ENCODE assay signal across 11 mouse cellular contexts in genomic region chr2:130564983-130565382, GRCm38 (mm10). TPM values are rescaled to one million over a fixed set of nuclear protein-coding genes. Genes with fewer than 3 reads are reported as not detected.
DNase-seq lines count a peak whose midpoint lies in the region; ATAC-seq and TF ChIP-seq lines count a peak whose summit lies in the region.
"Had no signal": no experiment of that assay in that cellular context is flagged by ENCODE, and none has a peak within 500 bp of the region (broad histone marks: within the 10 kb centered on the region; RNA-seq: fewer than 3 reads in every experiment).

No protein-coding gene starts in this region.

- ATAC-seq in forebrain, embryonic 14.5 days = no peak
- no peak for ATAC-seq in limb, embryonic 14.5 days (ENCODE audit: low FRiP score, low read depth)
- no peak for ATAC-seq in stomach, embryonic 14.5 days (ENCODE audit: insufficient number of reproducible peaks, insufficient read depth, low FRiP score, low read depth)

- intact Hi-C loops in left cerebral cortex, adult 2 months (cut with DNase I) = no loop called here
- intact Hi-C loops in left cerebral cortex, postnatal 10 days (cut with DNase I) = loop anchor here (10.0 kb wide), 1 partner anchor 100 kb away; the partner anchor contains the start of genes Ddrgk1 and Itpa

- no peak overlapping the region for H3K9ac ChIP-seq in forebrain, embryonic 14.5 days (ENCODE audit: low read length)
- peak overlapping the region; percentile 86; the same call in 1 of the 2 replicates for H3K9ac ChIP-seq in limb, embryonic 14.5 days (ENCODE audit: low read depth, low read length, severe bottlenecking)
- H3K9ac ChIP-seq in stomach, embryonic 14.5 days (replicated peaks; ENCODE audit: low read depth, low read length) = peak overlapping the region; percentile 79; the same call in 1 of the 2 replicates

- no peak for DNase-seq in left cerebral cortex, adult 2 months (ENCODE audit: extremely low spot score in 1 of 2, low spot score in 2 of 2)
- DNase-seq in left cerebral cortex, postnatal 10 days (ENCODE audit: extremely low spot score in 1 of 2, low spot score in 2 of 2) = no peak
- no peak for DNase-seq in forebrain, embryonic 14.5 days (ENCODE audit: low spot score)
- DNase-seq in limb, embryonic 14.5 days (ENCODE audit: low spot score) = no peak
- DNase-seq in yolk sac, embryonic 10.5 days (ENCODE audit: low spot score) = no peak
- DNase-seq in adrenal gland, postnatal 14 days = no peak
- DNase-seq: embryo, embryonic 11 days; kidney, postnatal 36 days; thymus, adult 18-20 months had no signal

- no peak for TF ChIP-seq POLR2A in limb, embryonic 14.5 days (IDR thresholded peaks at IDR 0.05; ENCODE audit: borderline replicate concordance, extremely low read depth, insufficient read depth, insufficient read length)

- peak overlapping the region; percentile 83; the same call in 1 of the 2 replicates for H3K4me2 ChIP-seq in forebrain, embryonic 14.5 days (ENCODE audit: low read length)
- peak overlapping the region; percentile 55; the same call in 1 of the 2 replicates for H3K4me2 ChIP-seq in limb, embryonic 14.5 days (replicated peaks; ENCODE audit: low read depth, low read length, severe bottlenecking)
- peak overlapping the region; percentile 84; the same call in 1 of the 2 replicates for H3K4me2 ChIP-seq in stomach, embryonic 14.5 days (replicated peaks; ENCODE audit: low read depth, low read length)

- H3K27me3 ChIP-seq in forebrain, embryonic 14.5 days (replicated peaks; ENCODE audit: control insufficient read depth, insufficient read depth, low read length) = no peaks in the 10 kb centered on the region
- no peaks in the 10 kb centered on the region for H3K27me3 ChIP-seq in limb, embryonic 14.5 days (ENCODE audit: control insufficient read depth, insufficient read depth, low read length)
- no peaks in the 10 kb centered on the region for H3K27me3 ChIP-seq in stomach, embryonic 14.5 days (ENCODE audit: control insufficient read depth, insufficient read depth, low read length)

- no peak overlapping the region for H3K27ac ChIP-seq in left cerebral cortex, adult 2 months
- H3K27ac ChIP-seq in forebrain, embryonic 14.5 days (ENCODE audit: low read depth, low read length) = no peak overlapping the region
- H3K27ac ChIP-seq in limb, embryonic 14.5 days (replicated peaks; ENCODE audit: low read depth, low read length) = no peak overlapping the region
- H3K27ac ChIP-seq in stomach, embryonic 14.5 days (ENCODE audit: low read length) = no peak overlapping the region

- H3K4me3 ChIP-seq in left cerebral cortex, adult 2 months = peak overlapping the region; percentile 89
- no peak overlapping the region for H3K4me3 ChIP-seq in forebrain, embryonic 14.5 days (ENCODE audit: low read depth, low read length)
- H3K4me3 ChIP-seq in limb, embryonic 14.5 days (replicated peaks; ENCODE audit: low read length) = no peak overlapping the region
- H3K4me3 ChIP-seq in stomach, embryonic 14.5 days (ENCODE audit: low read depth, low read length) = no peak overlapping the region

- no peaks in the 10 kb centered on the region for H3K9me3 ChIP-seq in forebrain, embryonic 14.5 days (replicated peaks; ENCODE audit: control insufficient read depth, low read length)
- H3K9me3 ChIP-seq in limb, embryonic 14.5 days (ENCODE audit: control insufficient read depth, low read length) = no peaks in the 10 kb centered on the region
- no peaks in the 10 kb centered on the region for H3K9me3 ChIP-seq in stomach, embryonic 14.5 days (ENCODE audit: control insufficient read depth, low read depth, low read length)

- H3K36me3 ChIP-seq in forebrain, embryonic 14.5 days (ENCODE audit: control insufficient read depth, insufficient read depth, low read length) = peaks cover 22% of the 10 kb centered on the region
- H3K36me3 ChIP-seq in limb, embryonic 14.5 days (ENCODE audit: control insufficient read depth, insufficient read depth, low read length) = peaks cover 16% of the 10 kb centered on the region
- H3K36me3 ChIP-seq in stomach, embryonic 14.5 days (ENCODE audit: control insufficient read depth, insufficient read depth, low read length) = peaks cover 6% of the 10 kb centered on the region

- WGBS in forebrain, embryonic 14.5 days = 88% methylated on average over 8 of the region's 8 CpGs
- 69% methylated on average over 8 of the region's 8 CpGs for WGBS in limb, embryonic 14.5 days
- 81% methylated on average over 8 of the region's 8 CpGs for WGBS in stomach, embryonic 14.5 days

- H3K4me1 ChIP-seq in forebrain, embryonic 14.5 days (ENCODE audit: control insufficient read depth, insufficient read depth, low read length) = peaks cover 11% of the 10 kb centered on the region
- H3K4me1 ChIP-seq in limb, embryonic 14.5 days (ENCODE audit: control insufficient read depth, insufficient read depth, low read length) = peaks cover 14% of the 10 kb centered on the region
- peaks cover 5% of the 10 kb centered on the region; the same call in 1 of the 2 replicates for H3K4me1 ChIP-seq in stomach, embryonic 14.5 days (ENCODE audit: control insufficient read depth, insufficient read depth, low read length)

- TF ChIP-seq CTCF in left cerebral cortex, adult 2 months (IDR thresholded peaks at IDR 0.05) = no peak

RNA-seq across cellular contexts. Expression of gene Mrps26, which starts 1.4 kb away (rescaled TPM):
- total RNA-seq in left cerebral cortex, adult 2 months (2021) = 10 to 100 TPM; 72.6 to 75.6 TPM
- total RNA-seq in left cerebral cortex, postnatal 10 days (2021) = 10 to 100 TPM; 67.1 to 73.0 TPM
- 94.7 and 98.1 TPM in 2 replicates for polyA plus RNA-seq in forebrain, embryonic 14.5 days (2014; fragmentation: Nextera tagmentation; extraction: Ambion mirVana)
- polyA plus RNA-seq in limb, embryonic 14.5 days (2012; rRNA removed) = 57.7 and 77.9 TPM in 2 replicates
- polyA plus RNA-seq in limb, embryonic 14.5 days (2014; fragmentation: Nextera tagmentation; extraction: Ambion mirVana) = 102 and 104 TPM in 2 replicates
- 85.6 and 86.2 TPM in 2 replicates for polyA plus RNA-seq in stomach, embryonic 14.5 days (2014; fragmentation: Nextera tagmentation; extraction: Ambion mirVana)
- 54.5 and 63.2 TPM in 2 replicates for total RNA-seq in adrenal gland, postnatal 14 days (2021)

RNA-seq across cellular contexts. Expression of gene Oxt, which starts 11.0 kb away (rescaled TPM):
- total RNA-seq in left cerebral cortex, adult 2 months (2021) = 1 to 10 TPM in 1 of 2 experiments, not detected in 1; 4.4 TPM
- under 1 TPM in 1 of 2 experiments, not detected in 1; 0.84 TPM for total RNA-seq in left cerebral cortex, postnatal 10 days (2021)
- polyA plus RNA-seq in forebrain, embryonic 14.5 days (2014; fragmentation: Nextera tagmentation; extraction: Ambion mirVana) = 0.66 TPM in 1 of 2 replicates, not detected in the other
- polyA plus RNA-seq in limb, embryonic 14.5 days (2012; rRNA removed) = 0.19 and 0.68 TPM in 2 replicates
- not detected in 2 replicates for polyA plus RNA-seq in limb, embryonic 14.5 days (2014; fragmentation: Nextera tagmentation; extraction: Ambion mirVana)
- not detected in 2 replicates for polyA plus RNA-seq in stomach, embryonic 14.5 days (2014; fragmentation: Nextera tagmentation; extraction: Ambion mirVana)
- not detected in 2 replicates for total RNA-seq in adrenal gland, postnatal 14 days (2021)

RNA-seq across cellular contexts. Expression of gene Avp, which starts 17.4 kb away (rescaled TPM):
- total RNA-seq in left cerebral cortex, adult 2 months (2021) = 10 to 100 TPM in 1 of 2 experiments, not detected in 1; 22.8 TPM
- 1 to 10 TPM in 1 of 2 experiments, under 1 TPM in 1; 0.77 to 1.8 TPM for total RNA-seq in left cerebral cortex, postnatal 10 days (2021)
- polyA plus RNA-seq in forebrain, embryonic 14.5 days (2014; fragmentation: Nextera tagmentation; extraction: Ambion mirVana) = 17.7 and 27.0 TPM in 2 replicates
- 0.13 TPM in 1 of 2 replicates, not detected in the other for polyA plus RNA-seq in limb, embryonic 14.5 days (2012; rRNA removed)
- polyA plus RNA-seq in limb, embryonic 14.5 days (2014; fragmentation: Nextera tagmentation; extraction: Ambion mirVana) = not detected in 2 replicates
- not detected in 2 replicates for polyA plus RNA-seq in stomach, embryonic 14.5 days (2014; fragmentation: Nextera tagmentation; extraction: Ambion mirVana)
- total RNA-seq in adrenal gland, postnatal 14 days (2021) = not detected in 2 replicates
- polyA plus RNA-seq: neural tube, embryonic 11.5 days had no signal
